Mouse (Mus musculus): ENCODE data around the gene Gpr50. TPM values are rescaled to one million over a fixed set of nuclear protein-coding genes. Genes with fewer than 3 reads are reported as not detected.

Gpr50 gene
- not detected in 2 replicates for polyA plus RNA-seq (2012; rRNA removed)

DNA sequence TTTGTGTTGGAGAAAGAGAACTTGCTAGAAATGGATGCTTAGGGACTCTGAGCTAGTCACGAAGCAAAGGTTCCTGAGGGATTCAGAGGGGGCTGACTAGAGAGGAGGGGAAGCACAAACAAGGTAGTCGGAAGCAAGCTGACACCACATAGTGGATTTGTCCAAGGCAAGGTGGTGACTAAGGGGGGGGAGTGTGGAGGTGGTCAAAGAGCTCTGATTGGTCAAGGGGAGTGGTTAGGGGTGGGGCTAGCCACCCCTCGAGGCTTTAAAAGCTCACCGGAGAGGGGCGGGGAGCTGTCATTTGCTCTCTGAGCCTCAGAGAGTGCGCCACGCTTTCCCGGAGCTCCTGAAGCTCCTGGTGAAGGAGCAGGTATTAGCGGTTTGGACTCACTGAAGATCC, at the start of gene Gpr50:
Gpr50 (plus strand) TSS at position 294 of the 400 bp plus-strand sequence.

Other genes starting within 250 kb of the Gpr50 start
- gene Cd99l2, start 170.8 kb upstream of the Gpr50 start, polyA plus RNA-seq (2012; rRNA removed), result 7.3 and 7.7 TPM in 2 replicates
- 71.5 and 73.6 TPM in 2 replicates for gene Hmgb3, start 107.7 kb upstream of the Gpr50 start, polyA plus RNA-seq (2012; rRNA removed)
- gene Vma21, start 152.3 kb downstream of the Gpr50 start, polyA plus RNA-seq (2012; rRNA removed), result 3.7 and 3.8 TPM in 2 replicates

Measured in liver, embryonic 18 days (tissue).